Mouse (Mus musculus): ENCODE results near the gene Phf23.

- TF ChIP-seq CTCF (IDR thresholded peaks at IDR 0.05; ENCODE audit: low read depth): no peak
- no peak for TF ChIP-seq EP300 (IDR thresholded peaks at IDR 0.05; ENCODE audit: low read depth)
These were observed 24.6 kb downstream of the Phf23 start for GRCm38 (mm10) chr11:70020022-70020631.

Data from heart, postnatal 0 days (tissue).